Mouse (Mus musculus) cortical plate, adult 2 months (tissue): ENCODE data around the gene Tnxb.

Source experiments
- CTCF ChIP-seq: fragments of 200-500 bp; IDR thresholded peaks from 2 replicates; pipeline ENCODE4 v1.5.1; 2011; ENCODE audit warnings: mild to moderate bottlenecking, control low read depth, low read length; ENCODE audit not compliant: insufficient read depth; ENCODE audit errors: extremely low read depth
- POLR2A ChIP-seq: fragments of 200-500 bp; IDR thresholded peaks from 2 replicates; pipeline ENCODE4 v1.6.1; 2011; ENCODE audit warnings: mild to moderate bottlenecking, low read length, control low read depth; ENCODE audit not compliant: insufficient read depth; ENCODE audit errors: extremely low read depth

DNA sequence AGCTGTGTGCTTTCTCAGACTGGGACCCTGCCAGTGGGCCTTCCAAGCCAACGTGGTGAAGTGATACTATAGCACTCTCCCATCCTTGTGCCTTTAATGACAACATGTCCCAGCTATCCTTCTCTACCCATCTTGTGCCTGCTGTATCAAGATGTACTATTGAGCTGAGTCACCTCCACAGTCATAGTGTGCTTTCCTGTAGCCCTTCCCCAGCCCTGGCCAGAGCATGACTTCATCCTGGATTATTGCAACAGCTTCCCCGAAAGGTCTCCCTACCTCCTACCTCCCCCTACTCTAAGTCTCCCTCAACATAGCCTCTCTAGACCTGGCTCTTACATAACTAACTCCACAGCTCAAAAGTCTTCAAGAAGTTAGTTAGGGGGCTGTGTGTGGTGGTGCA lies 34.7 kb upstream of the Tnxb start:
- TF ChIP-seq POLR2A (no peak), CTCF (no peak)
